Mouse (Mus musculus) v-Abl transformed pro-B cells (cell line): ENCODE measurements around the gene Cap1.

ENCODE experiments used
- in situ Hi-C, 2 experiments: fragments of 400-800 bp; cut with MboI; formaldehyde crosslinking; loops; one replicate each; pipeline ENCODE4 v1.15.1; 2025; ENCODE audit not compliant: unreplicated experiment in 2 of 2

Cap1 gene

GRCm38 (mm10) chr4:122857909-122858308 is 27.9 kb downstream of the Cap1 start:
- in situ Hi-C loops: loop anchor here (5.0 to 25.0 kb wide), 3 partner anchors 51 to 1854 kb away; partner anchors contain the start of genes Fhl3 (in 1 of the 2), Heyl (in 1 of the 2) and Sf3a3 (in 1 of the 2)

GRCm38 (mm10) chr4:122854770-122855169 is 31.1 kb downstream of the Cap1 start:
- in situ Hi-C loops: loop anchor here (5.0 to 25.0 kb wide), 3 partner anchors 47 to 1858 kb away; partner anchors contain the start of genes Fhl3 (in 1 of the 2), Heyl (in 1 of the 2) and Sf3a3 (in 1 of the 2)

- in situ Hi-C loops: loop anchor here in 1 of 2 experiments (10.0 to 25.0 kb wide), 2 partner anchors 381 to 1859 kb away; partner anchors contain the start of genes Fhl3, Heyl and Sf3a3
Measured at GRCm38 (mm10) chr4:122853691-122854090, 32.2 kb downstream of the Cap1 start.

- in situ Hi-C loops: loop anchor here in 1 of 2 experiments (10.0 to 25.0 kb wide), 2 partner anchors 383 to 1861 kb away; partner anchors contain the start of genes Fhl3, Heyl and Sf3a3
Measured at GRCm38 (mm10) chr4:122851535-122851934, 34.3 kb downstream of the Cap1 start.

GRCm38 (mm10) chr4:122848150-122848621 is 37.7 kb downstream of the Cap1 start:
- in situ Hi-C loops: loop anchor here (25.0 kb wide), 2 partner anchors 1089 to 1836 kb away; partner anchors contain the start of gene Smap2 (in 1 of the 2)

GRCm38 (mm10) chr4:122838416-122838815 is 47.4 kb downstream of the Cap1 start:
- in situ Hi-C loops: loop anchor here (25.0 kb wide), 2 partner anchors 1099 to 1826 kb away; partner anchors contain the start of gene Smap2 (in 1 of the 2)

GRCm38 (mm10) chr4:122837994-122838393 is 47.9 kb downstream of the Cap1 start:
- in situ Hi-C loops: loop anchor here (25.0 kb wide), 2 partner anchors 1099 to 1826 kb away; partner anchors contain the start of gene Smap2 (in 1 of the 2)

- in situ Hi-C loops: loop anchor here (25.0 kb wide), 2 partner anchors 1100 to 1825 kb away; partner anchors contain the start of gene Smap2 (in 1 of the 2)
Measured at GRCm38 (mm10) chr4:122837180-122837730, 48.6 kb downstream of the Cap1 start.

GRCm38 (mm10) chr4:122836403-122836775 is 49.5 kb downstream of the Cap1 start:
- in situ Hi-C loops: loop anchor here (25.0 kb wide), 2 partner anchors 1101 to 1824 kb away; partner anchors contain the start of gene Smap2 (in 1 of the 2)

- in situ Hi-C loops: loop anchor here (25.0 kb wide), 2 partner anchors 1102 to 1823 kb away; partner anchors contain the start of gene Smap2 (in 1 of the 2)
Measured at GRCm38 (mm10) chr4:122835530-122836402, 50.1 kb downstream of the Cap1 start, which contains the start of gene Ppt1. Gene Ppt1 (plus strand): TSS chr4:122836242.

GRCm38 (mm10) chr4:122831888-122832287 is 54.0 kb downstream of the Cap1 start:
- in situ Hi-C loops: loop anchor here (25.0 kb wide), 2 partner anchors 1105 to 1820 kb away; partner anchors contain the start of gene Smap2 (in 1 of the 2)

- in situ Hi-C loops: loop anchor here (25.0 kb wide), 2 partner anchors 1108 to 1817 kb away; partner anchors contain the start of gene Smap2 (in 1 of the 2)
Measured at GRCm38 (mm10) chr4:122829339-122829738, 56.5 kb downstream of the Cap1 start.

- in situ Hi-C loops: loop anchor here (25.0 kb wide), 2 partner anchors 1110 to 1815 kb away; partner anchors contain the start of gene Smap2 (in 1 of the 2)
Measured at GRCm38 (mm10) chr4:122827651-122828050, 58.2 kb downstream of the Cap1 start.

GRCm38 (mm10) chr4:122820941-122821340 is 64.9 kb downstream of the Cap1 start:
- in situ Hi-C loops: loop anchor here in 1 of 2 experiments (25.0 kb wide), 1 partner anchor 1584 kb away; no protein-coding TSS in a partner anchor

GRCm38 (mm10) chr4:122816202-122816601 is 69.7 kb downstream of the Cap1 start:
- in situ Hi-C loops: loop anchor here in 1 of 2 experiments (25.0 kb wide), 1 partner anchor 1579 kb away; no protein-coding TSS in a partner anchor

- in situ Hi-C loops: loop anchor here in 1 of 2 experiments (25.0 kb wide), 1 partner anchor 1575 kb away; no protein-coding TSS in a partner anchor
Measured at GRCm38 (mm10) chr4:122811824-122812223, 74.0 kb downstream of the Cap1 start.

- in situ Hi-C loops: loop anchor here in 1 of 2 experiments (25.0 kb wide), 1 partner anchor 1574 kb away; no protein-coding TSS in a partner anchor
Measured at GRCm38 (mm10) chr4:122811180-122811579, 74.7 kb downstream of the Cap1 start.
